Mouse (Mus musculus) thymus, adult 2 months (tissue): ENCODE results near the gene Gm37240. TPM values are rescaled to one million over a fixed set of nuclear protein-coding genes. Genes with fewer than 3 reads are reported as not detected.
A peak's percentile ranks its signal among the peaks of the same experiment; 100 is the strongest.

Experiments
- DNase-seq: peaks from one replicate; pipeline ENCODE4 v3.0.0; 2021
- H3K27ac ChIP-seq: fragments of 200-500 bp; 2 replicates; pipeline ENCODE4 v1.5.1; 2012; ENCODE audit warnings: low read length, control low read depth; ENCODE audit not compliant: control insufficient read depth, insufficient read depth
- H3K27me3 ChIP-seq: fragments of 200-500 bp; 2 replicates; pipeline ENCODE4 v1.6.1; 2012; ENCODE audit warnings: mild to moderate bottlenecking, low read length, moderate library complexity, mixed read lengths; ENCODE audit not compliant: control insufficient read depth, insufficient read depth
- H3K36me3 ChIP-seq: fragments of 200-500 bp; 2 replicates; pipeline ENCODE4 v1.6.1; 2012; ENCODE audit warnings: mild to moderate bottlenecking, low read length, moderate library complexity; ENCODE audit not compliant: control insufficient read depth, insufficient read depth
- H3K4me1 ChIP-seq: fragments of 200-500 bp; replicated peaks from 2 replicates; pipeline ENCODE4 v1.6.1; 2012; ENCODE audit warnings: low read length; ENCODE audit not compliant: control insufficient read depth, insufficient read depth
- H3K4me3 ChIP-seq: fragments of 200-500 bp; 2 replicates; pipeline ENCODE4 v1.5.1; 2012; ENCODE audit warnings: mild to moderate bottlenecking, low read length, control low read depth, moderate library complexity; ENCODE audit not compliant: control insufficient read depth, insufficient read depth
- CTCF ChIP-seq: fragments of 200-500 bp; IDR thresholded peaks from 2 replicates; pipeline ENCODE4 v1.5.1; 2012; ENCODE audit warnings: mild to moderate bottlenecking, control low read depth, low read length, moderate library complexity, borderline replicate concordance; ENCODE audit not compliant: control insufficient read depth, poor library complexity, insufficient read depth; ENCODE audit errors: extremely low read depth
- POLR2A ChIP-seq: fragments of 200-500 bp; IDR thresholded peaks from 2 replicates; pipeline ENCODE4 v1.6.1; 2012; ENCODE audit warnings: mild to moderate bottlenecking, low read length, control low read depth, moderate library complexity; ENCODE audit not compliant: control insufficient read depth, poor library complexity, insufficient read depth; ENCODE audit errors: extremely low read depth
- WGBS: fragments of 180-500 bp; shearing (Covaris S2); methylation state at CpG from one replicate; pipeline ENCODE4 v1.1.7; 2018; 5-methylcytosine and 5-hydroxymethylcytosine counted together
- polyA plus RNA-seq: library from polyadenylated mRNA; depleted of rRNA; stranded (reverse); fragments of >200 nt; gene quantifications from 2 replicates; pipeline ENCODE4 v1.2.3, GENCODE M21; 2012

The Gm37240 gene
- polyA plus RNA-seq, 1 experiment, result 7.0 TPM

DNA sequence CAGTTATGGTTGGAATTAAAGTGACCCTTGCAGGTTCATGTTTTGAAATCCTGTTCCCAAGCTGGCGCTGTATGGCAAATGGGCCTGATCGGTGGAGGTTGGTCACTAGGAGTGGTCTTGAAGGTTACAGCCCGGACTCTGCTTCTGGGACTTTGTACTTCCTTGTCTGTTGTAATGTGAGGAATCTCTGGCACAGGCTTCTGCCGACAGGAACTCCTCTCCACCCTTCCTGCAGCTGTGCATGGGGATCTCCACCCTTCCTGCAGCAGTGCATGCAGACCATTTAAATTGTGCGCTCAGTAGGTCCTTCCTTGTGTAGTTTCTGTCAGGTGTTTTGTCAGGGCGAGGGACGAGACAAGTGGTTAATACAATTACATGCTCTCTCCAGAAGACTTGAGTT lies 1034.4 kb downstream of the Gm37240 start:
- Histone ChIP-seq H3K27me3 (no peaks in the 10 kb centered on the region), H3K4me1 (peaks cover 4% of the 10 kb centered on the region), H3K36me3 (no peaks in the 10 kb centered on the region), H3K27ac (no peak overlapping the region), H3K4me3 (no peak overlapping the region)
- no peak for DNase-seq
- TF ChIP-seq POLR2A, result no peak
- no peak for TF ChIP-seq CTCF
- 91% methylated on average over 7 of the region's 7 CpGs for WGBS

GRCm38 (mm10) chr3:84851801-84852200 lies 1035.5 kb downstream of the Gm37240 start:
- 95% methylated on average over 1 of the region's 1 CpGs for WGBS
- no peak for DNase-seq
- Histone ChIP-seq H3K4me3 (no peak overlapping the region), H3K27ac (no peak overlapping the region), H3K36me3 (no peaks in the 10 kb centered on the region), H3K27me3 (no peaks in the 10 kb centered on the region), H3K4me1 (peaks cover 4% of the 10 kb centered on the region)
- TF ChIP-seq POLR2A (no peak), CTCF (no peak)

DNA sequence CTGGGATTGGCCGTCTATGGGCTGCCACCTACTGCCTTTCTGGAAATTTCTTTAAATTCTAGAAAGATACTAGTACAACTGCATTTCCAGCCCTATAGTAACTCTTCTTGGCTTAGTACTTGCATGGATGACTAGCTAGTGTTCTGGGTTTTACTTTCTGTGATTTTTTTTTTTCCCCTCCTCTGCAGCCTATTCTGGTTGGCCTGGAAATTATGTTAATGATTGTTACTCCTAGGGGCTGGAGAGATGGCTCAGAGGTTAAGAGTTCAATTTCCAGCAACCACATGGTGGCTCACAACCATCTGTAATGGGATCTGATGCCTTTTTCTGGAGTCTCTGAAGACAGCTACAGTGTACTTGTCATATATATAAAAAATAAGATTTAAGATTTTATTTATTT lies 1036.9 kb downstream of the Gm37240 start:
- H3K4me1 ChIP-seq, result peaks cover 4% of the 10 kb centered on the region

DNA sequence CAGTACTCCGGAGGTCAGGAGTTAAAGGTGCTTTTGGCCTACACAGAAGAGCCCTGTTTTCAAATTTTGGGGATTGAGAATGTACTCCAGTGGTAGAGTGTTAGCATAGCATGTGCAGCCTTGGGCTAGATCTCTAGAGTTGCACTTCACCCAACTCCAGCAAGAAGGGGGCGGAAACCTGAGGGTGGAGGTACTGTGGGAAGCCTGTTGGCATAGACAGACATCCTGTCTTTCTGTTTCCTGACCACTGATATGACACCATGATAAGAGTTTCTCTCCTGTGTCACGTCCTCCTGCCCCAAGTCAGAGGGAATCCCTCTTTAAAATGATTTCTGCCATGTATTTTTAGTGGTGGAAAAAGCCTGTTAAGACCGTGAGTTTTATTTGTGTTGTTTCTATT lies 1038.5 kb downstream of the Gm37240 start:
- no peak overlapping the region for H3K4me3 ChIP-seq

More for the DNA sequence above, 1036.9 kb downstream of the Gm37240 start:
- WGBS, result 95% methylated on average over 1 of the region's 1 CpGs
- H3K27me3 ChIP-seq, result no peaks in the 10 kb centered on the region
- DNase-seq, result no peak
- H3K27ac ChIP-seq, result no peak overlapping the region
- TF ChIP-seq POLR2A, result no peak
- H3K36me3 ChIP-seq, result no peaks in the 10 kb centered on the region
- no peak overlapping the region for H3K4me3 ChIP-seq

GRCm38 (mm10) chr3:84843594-84843993 lies 1043.7 kb downstream of the Gm37240 start:
- H3K36me3 ChIP-seq, result no peaks in the 10 kb centered on the region
- WGBS, result 38% methylated on average over 1 of the region's 1 CpGs
- H3K4me3 ChIP-seq, result no peak overlapping the region
- H3K4me1 ChIP-seq, result peaks cover 5% of the 10 kb centered on the region
- TF ChIP-seq POLR2A, result no peak
- no peak for TF ChIP-seq CTCF
- no peaks in the 10 kb centered on the region for H3K27me3 ChIP-seq
- H3K27ac ChIP-seq, result no peak overlapping the region
- DNase-seq, result peak; percentile 62

More for the DNA sequence above, 1038.5 kb downstream of the Gm37240 start:
- no peaks in the 10 kb centered on the region for H3K36me3 ChIP-seq
- H3K4me1 ChIP-seq, result peaks cover 4% of the 10 kb centered on the region
- H3K27me3 ChIP-seq, result no peaks in the 10 kb centered on the region
- WGBS, result 42% methylated on average over 4 of the region's 4 CpGs
- peak; percentile 44 for DNase-seq
- TF ChIP-seq POLR2A (no peak), CTCF (no peak)
- no peak overlapping the region for H3K27ac ChIP-seq

DNA sequence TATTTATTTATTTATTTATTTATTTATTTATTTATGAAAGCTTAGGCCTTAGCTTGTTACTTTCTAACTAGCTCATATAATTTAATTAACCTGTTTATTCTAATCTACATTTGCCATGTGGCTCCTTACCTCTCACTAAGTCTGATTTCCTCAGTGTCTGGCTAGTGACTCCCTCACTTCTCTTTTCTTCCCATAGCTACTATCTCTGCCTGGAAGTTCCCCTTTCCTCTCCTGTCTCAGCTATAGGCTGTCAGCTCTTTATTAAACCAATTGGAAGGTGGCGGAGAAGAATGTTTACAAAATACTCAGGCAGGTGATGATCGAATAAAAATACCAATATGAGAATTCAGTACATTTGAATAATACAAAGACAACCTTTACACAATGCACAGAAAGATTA lies 1044.5 kb downstream of the Gm37240 start:
- Histone ChIP-seq H3K4me3 (no peak overlapping the region), H3K27me3 (no peaks in the 10 kb centered on the region), H3K4me1 (peaks cover 4% of the 10 kb centered on the region), H3K27ac (no peak overlapping the region), H3K36me3 (no peaks in the 10 kb centered on the region)
- WGBS, result 89% methylated on average over 2 of the region's 2 CpGs
- no peak for TF ChIP-seq POLR2A
- no peak for TF ChIP-seq CTCF
- DNase-seq, result no peak

DNA sequence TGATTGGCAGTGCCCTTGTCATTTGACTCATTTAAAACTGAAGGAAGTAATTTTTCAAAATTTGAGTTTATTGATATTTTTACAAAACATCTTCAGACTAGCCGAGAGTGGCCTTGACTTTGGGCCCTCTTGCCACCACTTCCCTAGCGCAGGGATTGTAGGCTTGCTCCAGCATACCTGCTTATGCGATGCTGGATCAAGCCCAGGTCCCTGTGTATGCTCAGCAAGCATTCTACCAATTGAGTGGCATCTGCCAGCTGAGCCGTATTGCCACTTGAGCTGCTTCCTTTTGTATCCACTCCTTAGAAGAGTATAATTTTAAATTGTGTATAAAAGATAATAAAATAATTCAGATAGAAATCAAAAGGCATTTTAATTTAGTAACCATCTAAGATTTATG lies 1046.0 kb downstream of the Gm37240 start:
- Histone ChIP-seq H3K4me1 (peaks cover 4% of the 10 kb centered on the region), H3K36me3 (no peaks in the 10 kb centered on the region), H3K4me3 (no peak overlapping the region), H3K27ac (no peak overlapping the region), H3K27me3 (no peaks in the 10 kb centered on the region)
- 97% methylated on average over 4 of the region's 4 CpGs for WGBS
- TF ChIP-seq CTCF (no peak), POLR2A (no peak)
- DNase-seq, result no peak
